Mouse (Mus musculus) c-Kit-positive CD71-positive TER-119-negative erythroid progenitor cells, embryonic 14.5 days (primary cell): ENCODE data around the gene Tsga13.

Source experiments
- DNase-seq: peaks from one replicate; pipeline ENCODE4 v3.0.0-alpha.2; 2013; ENCODE audit warnings: low read depth

Gene Tsga13

DNA sequence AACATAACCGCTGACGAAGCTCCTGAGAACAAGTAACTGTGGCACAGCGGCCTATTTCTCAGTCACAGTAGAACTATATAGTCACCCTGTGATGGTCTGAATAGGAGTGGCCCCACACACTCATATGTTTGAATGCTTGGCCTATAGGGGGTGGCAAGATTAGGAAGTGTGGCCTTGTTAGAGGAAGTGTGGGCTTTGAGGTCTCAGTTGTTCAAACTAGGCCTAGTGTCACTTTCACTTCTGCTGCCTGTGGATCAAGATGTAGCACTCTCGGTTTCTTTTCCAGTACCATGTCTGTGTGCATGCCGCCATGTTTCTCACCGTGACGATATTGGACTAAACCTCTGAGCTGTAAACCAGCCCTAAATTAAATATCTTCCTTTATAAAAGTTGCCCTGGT is 59.4 kb downstream of the Tsga13 start:
- DNase-seq: no peak

DNA sequence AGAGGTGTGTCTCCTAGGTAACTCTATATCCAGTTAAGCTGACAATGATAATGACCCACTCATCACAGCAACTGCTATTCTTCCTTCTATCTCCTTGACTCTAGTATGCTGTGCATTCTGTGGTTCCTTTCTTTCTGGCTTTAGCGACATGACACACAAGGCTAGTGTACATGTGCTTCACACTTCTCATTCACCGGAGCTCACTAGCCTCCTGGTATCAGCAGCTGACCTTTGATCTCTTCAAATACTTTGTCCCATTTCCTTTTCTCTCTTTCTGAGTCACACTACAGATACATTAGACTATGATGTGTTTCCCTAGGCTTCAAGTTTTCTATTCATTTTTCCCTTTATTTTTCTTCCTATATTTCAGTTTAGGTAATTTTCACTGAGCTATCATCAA is 60.2 kb downstream of the Tsga13 start:
- DNase-seq: no peak

- no peak for DNase-seq
Observed at GRCm38 (mm10) chr6:30849818-30850217, 65.6 kb downstream of the Tsga13 start.
